Mouse (Mus musculus): ENCODE data around the gene Ly9. TPM values are rescaled to one million over a fixed set of nuclear protein-coding genes. Genes with fewer than 3 reads are reported as not detected.

Ly9 gene
- polyA plus RNA-seq, 1 experiment = 274 TPM

DNA sequence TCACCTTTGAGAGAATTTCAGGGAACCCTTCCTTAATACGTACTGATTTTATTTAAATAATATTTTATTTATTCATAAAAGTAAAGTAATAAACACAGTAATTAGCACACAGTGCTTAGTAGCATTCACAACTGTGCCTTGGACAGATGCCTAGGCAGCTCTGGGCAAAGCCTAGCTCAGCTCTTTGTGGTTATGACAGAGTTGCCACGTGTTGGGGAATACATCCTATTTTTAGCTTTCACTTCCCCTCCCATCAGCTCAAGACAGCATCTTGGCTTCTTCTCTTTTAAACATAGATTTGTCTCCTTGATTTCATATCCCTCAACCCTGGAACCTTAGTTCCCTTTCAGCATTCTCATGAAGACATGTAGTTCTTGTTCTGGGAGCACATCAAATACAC is 24.2 kb upstream of the Ly9 start:
- Histone ChIP-seq H3K27ac (ENCODE audit: insufficient read depth, low read depth, low read length) (peak overlapping the region; percentile 94), H3K4me1 (ENCODE audit: control insufficient read depth, insufficient read depth, low read length) (peaks cover 60% of the 10 kb centered on the region), H3K4me3 (ENCODE audit: insufficient read depth, low read length) (no peak overlapping the region)
- TF ChIP-seq POLR2A (IDR thresholded peaks at IDR 0.05; ENCODE audit: borderline replicate concordance, low read depth, low read length) = no peak
- TF ChIP-seq CTCF (IDR thresholded peaks at IDR 0.05; ENCODE audit: low read depth, low read length) = no peak

DNA sequence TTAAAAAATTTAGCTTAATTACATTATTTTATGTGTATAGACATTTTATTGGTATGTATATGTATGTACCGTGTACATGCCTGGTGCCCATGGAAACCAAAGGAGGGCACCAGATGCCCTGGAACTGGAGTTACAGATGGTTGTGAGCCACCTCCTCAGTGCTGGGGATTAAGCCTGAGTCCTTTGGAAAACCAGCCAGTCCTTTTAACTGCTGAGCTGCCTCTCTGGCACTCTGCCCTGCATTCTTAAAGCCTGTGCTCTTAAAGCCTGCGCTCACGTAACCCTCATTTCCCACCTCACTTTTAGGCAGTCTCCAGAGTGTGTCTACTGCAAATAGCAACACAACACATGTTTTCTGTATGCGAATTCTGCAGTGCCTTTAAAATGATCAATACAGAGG is 23.7 kb upstream of the Ly9 start:
- H3K4me3 ChIP-seq (ENCODE audit: insufficient read depth, low read length) = no peak overlapping the region
- peaks cover 60% of the 10 kb centered on the region for H3K4me1 ChIP-seq (ENCODE audit: control insufficient read depth, insufficient read depth, low read length)
- H3K27ac ChIP-seq (ENCODE audit: insufficient read depth, low read depth, low read length) = peak overlapping the region; percentile 94
- TF ChIP-seq CTCF (IDR thresholded peaks at IDR 0.05; ENCODE audit: low read depth, low read length) (no peak), POLR2A (IDR thresholded peaks at IDR 0.05; ENCODE audit: borderline replicate concordance, low read depth, low read length) (no peak)

DNA sequence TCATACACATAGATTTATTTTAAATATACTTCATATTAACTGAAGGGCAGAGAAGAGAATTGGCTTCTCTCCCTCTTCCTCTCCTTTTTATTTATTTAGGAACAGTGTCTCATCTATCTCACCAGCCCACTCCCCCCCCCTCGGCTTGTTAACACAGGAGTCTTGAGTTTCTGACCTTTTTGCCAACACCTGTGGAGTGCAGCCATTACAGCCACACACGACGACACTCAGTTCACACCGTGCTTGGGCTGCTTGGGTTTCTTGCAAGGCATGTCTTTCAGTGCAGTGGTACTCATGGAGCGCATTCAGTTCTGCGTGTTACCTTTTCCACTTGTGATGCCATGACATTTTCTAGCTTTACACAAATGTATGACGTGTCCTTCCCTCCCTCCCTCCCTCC is 22.8 kb upstream of the Ly9 start:
- H3K27ac ChIP-seq (ENCODE audit: insufficient read depth, low read depth, low read length) = peak overlapping the region; percentile 6; the same call in 1 of the 2 replicates
- TF ChIP-seq POLR2A (IDR thresholded peaks at IDR 0.05; ENCODE audit: borderline replicate concordance, low read depth, low read length) (no peak), CTCF (IDR thresholded peaks at IDR 0.05; ENCODE audit: low read depth, low read length) (no peak)
- H3K4me3 ChIP-seq (ENCODE audit: insufficient read depth, low read length) = no peak overlapping the region
- peaks cover 59% of the 10 kb centered on the region for H3K4me1 ChIP-seq (ENCODE audit: control insufficient read depth, insufficient read depth, low read length)

DNA sequence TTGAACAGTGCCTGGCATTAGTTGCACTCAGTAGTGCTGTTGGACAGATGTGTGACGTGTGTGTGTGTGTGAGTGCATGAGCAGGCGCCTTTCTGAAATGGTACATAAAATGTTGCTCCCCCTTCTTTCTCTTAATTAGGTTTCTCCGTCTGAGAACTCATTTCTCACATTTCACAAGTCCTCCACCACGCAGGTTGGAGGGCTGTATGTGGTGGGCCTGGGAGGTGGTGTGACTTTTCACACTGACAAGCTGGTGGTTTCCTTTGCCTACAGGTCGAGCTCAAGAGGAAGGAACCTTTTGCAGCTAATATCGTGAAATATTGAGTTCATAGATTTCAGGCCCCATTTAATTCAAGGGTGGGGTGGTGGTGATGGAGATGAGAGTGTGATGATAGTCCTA is 22.0 kb upstream of the Ly9 start:
- H3K4me3 ChIP-seq (ENCODE audit: insufficient read depth, low read length) = no peak overlapping the region
- H3K27ac ChIP-seq (ENCODE audit: insufficient read depth, low read depth, low read length) = no peak overlapping the region
- no peak for TF ChIP-seq CTCF (IDR thresholded peaks at IDR 0.05; ENCODE audit: low read depth, low read length)
- peaks cover 51% of the 10 kb centered on the region for H3K4me1 ChIP-seq (ENCODE audit: control insufficient read depth, insufficient read depth, low read length)

DNA sequence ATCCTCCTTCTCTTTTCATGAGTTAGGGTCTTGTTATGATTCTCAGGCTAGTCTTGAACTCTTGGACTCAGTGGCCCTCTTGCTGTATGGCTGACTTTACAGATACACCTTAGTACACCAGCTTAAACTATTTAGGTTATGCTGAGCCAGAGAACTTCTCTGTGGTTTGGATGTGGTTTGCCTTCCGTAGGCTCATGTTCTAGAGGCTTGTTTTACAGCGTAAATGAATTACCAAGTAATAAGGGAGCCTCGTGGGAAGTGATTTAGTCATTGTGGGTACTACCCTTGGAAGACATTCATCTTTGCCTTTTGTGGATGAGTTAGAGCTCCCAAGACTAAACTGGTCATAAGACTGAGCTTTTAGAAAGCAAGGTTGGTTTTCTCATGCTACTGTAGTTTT is 20.6 kb upstream of the Ly9 start:
- Histone ChIP-seq H3K4me1 (ENCODE audit: control insufficient read depth, insufficient read depth, low read length) (peaks cover 37% of the 10 kb centered on the region), H3K4me3 (ENCODE audit: insufficient read depth, low read length) (no peak overlapping the region), H3K27ac (ENCODE audit: insufficient read depth, low read depth, low read length) (peak overlapping the region; percentile 10; the same call in 1 of the 2 replicates)
- no peak for TF ChIP-seq POLR2A (IDR thresholded peaks at IDR 0.05; ENCODE audit: borderline replicate concordance, low read depth, low read length)

DNA sequence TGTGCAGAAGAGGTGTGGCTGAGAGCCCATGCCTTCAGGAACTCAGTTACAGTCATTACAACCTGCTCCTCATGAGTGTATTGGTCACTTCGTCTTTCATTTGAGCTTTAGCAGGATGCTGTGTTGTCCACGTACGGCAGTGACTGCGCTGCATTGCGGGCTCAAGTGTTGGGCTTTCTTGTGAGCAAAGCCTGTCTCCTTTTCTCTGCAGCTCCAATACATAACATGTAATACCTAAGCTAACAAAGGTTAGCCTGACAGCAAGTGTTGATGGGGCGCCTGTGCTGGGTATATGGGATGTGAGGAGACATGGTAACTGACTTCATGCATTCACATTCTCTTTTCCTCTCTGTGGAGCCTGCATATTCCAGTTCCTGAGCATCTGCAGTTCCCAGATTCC is 12.9 kb upstream of the Ly9 start:
- no peak for TF ChIP-seq CTCF (IDR thresholded peaks at IDR 0.05; ENCODE audit: low read depth, low read length)
- no peak for TF ChIP-seq POLR2A (IDR thresholded peaks at IDR 0.05; ENCODE audit: borderline replicate concordance, low read depth, low read length)
- Histone ChIP-seq H3K27ac (ENCODE audit: insufficient read depth, low read depth, low read length) (peak overlapping the region; percentile 62), H3K4me3 (ENCODE audit: insufficient read depth, low read length) (no peak overlapping the region), H3K4me1 (ENCODE audit: control insufficient read depth, insufficient read depth, low read length) (peaks cover 45% of the 10 kb centered on the region)

DNA sequence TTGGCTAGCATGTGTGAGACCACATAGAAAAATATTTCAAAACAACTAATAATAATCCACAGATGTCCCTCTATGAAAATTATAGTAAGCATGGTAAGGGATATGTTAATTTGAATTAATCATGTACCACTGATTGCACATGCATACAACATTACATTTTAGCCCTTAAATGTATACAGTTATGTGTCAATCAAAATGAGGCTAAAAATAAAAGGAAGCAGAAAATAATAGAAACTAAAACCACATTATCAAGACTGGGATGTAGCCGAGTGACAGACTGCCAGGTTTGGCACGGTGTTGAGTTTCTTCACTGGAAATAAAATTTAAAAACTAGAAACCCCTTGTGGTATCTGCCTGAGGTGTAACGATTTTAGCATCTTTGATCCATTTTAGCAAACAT is 12.4 kb upstream of the Ly9 start:
- Histone ChIP-seq H3K4me3 (ENCODE audit: insufficient read depth, low read length) (no peak overlapping the region), H3K4me1 (ENCODE audit: control insufficient read depth, insufficient read depth, low read length) (peaks cover 45% of the 10 kb centered on the region), H3K27ac (ENCODE audit: insufficient read depth, low read depth, low read length) (peak overlapping the region; percentile 95)
- TF ChIP-seq POLR2A (IDR thresholded peaks at IDR 0.05; ENCODE audit: borderline replicate concordance, low read depth, low read length) = no peak

DNA sequence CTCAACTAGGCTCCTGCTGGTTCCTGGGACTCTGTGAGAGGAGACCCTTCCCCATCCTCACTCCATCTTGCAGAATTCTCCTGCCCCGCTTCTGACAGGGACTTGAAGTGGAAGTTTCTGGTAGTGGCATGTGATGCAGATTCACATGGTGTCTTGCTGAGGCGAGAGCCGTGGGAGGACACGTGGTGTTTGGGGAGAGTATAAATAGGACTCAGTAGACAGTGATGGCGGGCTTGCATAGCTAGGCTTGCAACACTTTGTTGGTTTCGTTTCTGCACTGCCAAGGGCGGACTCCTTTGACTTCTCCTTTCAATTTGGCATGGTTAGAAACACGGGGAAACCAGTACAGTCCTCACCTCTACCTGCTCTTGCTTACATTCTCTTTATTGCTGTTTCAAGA is 11.8 kb upstream of the Ly9 start:
- peak overlapping the region; percentile 24; the same call in 1 of the 2 replicates for H3K4me3 ChIP-seq (ENCODE audit: insufficient read depth, low read length)
- H3K27ac ChIP-seq (ENCODE audit: insufficient read depth, low read depth, low read length) = peak overlapping the region; percentile 95
- TF ChIP-seq CTCF (IDR thresholded peaks at IDR 0.05; ENCODE audit: low read depth, low read length) = no peak
- TF ChIP-seq POLR2A (IDR thresholded peaks at IDR 0.05; ENCODE audit: borderline replicate concordance, low read depth, low read length) = no peak
- peaks cover 47% of the 10 kb centered on the region for H3K4me1 ChIP-seq (ENCODE audit: control insufficient read depth, insufficient read depth, low read length)

DNA sequence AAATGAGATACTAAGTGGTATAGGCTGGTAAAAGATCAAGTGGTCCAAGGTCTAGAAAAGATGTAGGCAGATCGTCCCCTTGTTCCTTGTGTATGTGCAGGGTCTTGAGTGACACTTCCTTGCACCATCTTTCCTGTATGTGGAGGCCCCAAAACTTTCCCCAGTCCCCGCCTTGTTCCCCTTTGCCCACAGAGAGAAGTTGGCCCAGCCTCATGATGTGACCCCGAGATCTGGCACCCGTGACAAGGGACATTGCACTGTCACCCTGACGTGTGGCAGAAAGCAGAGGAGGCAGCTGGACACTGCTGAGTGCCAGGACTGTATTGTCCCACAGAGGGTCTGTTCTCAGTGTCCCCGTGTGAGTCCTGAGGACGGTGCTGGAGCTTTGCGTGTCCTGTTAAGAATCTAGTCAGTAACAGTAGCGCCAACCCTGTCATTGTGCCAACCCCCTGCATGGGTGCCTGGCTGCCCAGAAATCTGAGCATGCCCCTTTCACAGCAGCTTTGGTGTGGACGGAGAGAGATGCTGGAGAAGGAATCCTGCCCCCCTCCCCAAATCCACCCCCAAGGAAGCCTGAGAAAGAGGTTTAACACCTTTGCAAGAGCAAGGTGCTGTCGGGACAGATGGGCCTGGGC is 9.8 kb upstream of the Ly9 start:
- peak overlapping the region; percentile 95 for H3K27ac ChIP-seq (ENCODE audit: insufficient read depth, low read depth, low read length)

DNA sequence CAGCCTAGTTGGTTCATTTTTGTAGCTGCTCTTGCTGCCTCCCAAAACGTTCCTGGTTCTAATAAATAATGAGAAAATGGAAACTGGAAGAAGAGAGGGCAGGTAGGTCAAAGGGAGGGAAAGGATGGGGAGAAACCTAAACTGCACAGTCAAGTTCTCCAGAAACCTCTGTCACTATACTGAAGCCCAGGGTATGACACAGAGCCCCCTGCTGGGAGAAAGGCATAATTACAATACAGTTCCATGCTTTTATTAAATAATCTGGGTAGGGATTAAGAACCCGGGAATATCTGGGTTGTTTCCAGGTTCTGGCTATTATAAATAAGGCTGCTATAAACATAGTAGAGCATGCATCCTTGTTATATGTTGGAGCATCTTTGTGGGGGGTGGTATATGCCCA is 6.8 kb upstream of the Ly9 start:
- TF ChIP-seq POLR2A (IDR thresholded peaks at IDR 0.05; ENCODE audit: borderline replicate concordance, low read depth, low read length) = no peak
- Histone ChIP-seq H3K27ac (ENCODE audit: insufficient read depth, low read depth, low read length) (no peak overlapping the region), H3K4me1 (ENCODE audit: control insufficient read depth, insufficient read depth, low read length) (peaks cover 48% of the 10 kb centered on the region)

More for the DNA sequence above, 9.8 kb upstream of the Ly9 start:
- TF ChIP-seq CTCF (IDR thresholded peaks at IDR 0.05; ENCODE audit: low read depth, low read length) (no peak), POLR2A (IDR thresholded peaks at IDR 0.05; ENCODE audit: borderline replicate concordance, low read depth, low read length) (no peak)
- Histone ChIP-seq H3K4me3 (ENCODE audit: insufficient read depth, low read length) (no peak overlapping the region), H3K4me1 (ENCODE audit: control insufficient read depth, insufficient read depth, low read length) (peaks cover 53% of the 10 kb centered on the region)

DNA sequence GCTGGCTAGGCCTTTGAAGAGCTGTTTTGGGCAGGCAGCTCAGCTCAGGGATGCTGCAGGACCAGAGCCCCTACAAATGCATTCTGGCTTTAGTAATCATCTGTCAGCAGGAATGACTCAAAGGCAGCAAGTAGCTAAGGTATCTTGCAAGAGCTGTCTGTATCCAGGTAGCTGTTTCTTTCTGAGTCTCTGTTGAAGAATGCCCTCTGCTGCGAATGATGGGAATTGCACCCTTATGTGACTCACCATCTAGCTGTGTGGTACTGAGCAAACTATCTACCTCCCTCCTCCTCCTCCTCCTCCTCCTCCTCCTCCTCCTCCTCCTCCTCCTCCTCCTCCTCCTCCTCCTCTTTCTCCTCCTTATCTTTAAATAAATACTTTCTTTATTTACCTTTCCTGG is 3.6 kb upstream of the Ly9 start:
- no peak overlapping the region for H3K27ac ChIP-seq (ENCODE audit: insufficient read depth, low read depth, low read length)
- H3K4me1 ChIP-seq (ENCODE audit: control insufficient read depth, insufficient read depth, low read length) = peaks cover 33% of the 10 kb centered on the region
- TF ChIP-seq POLR2A (IDR thresholded peaks at IDR 0.05; ENCODE audit: borderline replicate concordance, low read depth, low read length) = no peak
- no peak for TF ChIP-seq CTCF (IDR thresholded peaks at IDR 0.05; ENCODE audit: low read depth, low read length)
- H3K4me3 ChIP-seq (ENCODE audit: insufficient read depth, low read length) = no peak overlapping the region

More for the DNA sequence above, 6.8 kb upstream of the Ly9 start:
- no peak overlapping the region for H3K4me3 ChIP-seq (ENCODE audit: insufficient read depth, low read length)

Data from bone marrow macrophage, adult 2 months (primary cell).